Mouse (Mus musculus) heart, adult 8-10 months (tissue): ENCODE measurements around the gene Gabrb1. TPM values are rescaled to one million over a fixed set of nuclear protein-coding genes. Genes with fewer than 3 reads are reported as not detected.

Experiments
- DNase-seq: peaks from one replicate; pipeline ENCODE4 v3.0.0; 2022; ENCODE audit warnings: low spot score
- total RNA-seq, 4 experiments: library from RNA; stranded (reverse); gene quantifications; 2 replicates each; pipeline ENCODE4 v1.2.4; 2022

The Gabrb1 gene
- total RNA-seq, 4 experiments from 2014 or later = 0.05 to 0.19 (median 0.10) TPM

DNA sequence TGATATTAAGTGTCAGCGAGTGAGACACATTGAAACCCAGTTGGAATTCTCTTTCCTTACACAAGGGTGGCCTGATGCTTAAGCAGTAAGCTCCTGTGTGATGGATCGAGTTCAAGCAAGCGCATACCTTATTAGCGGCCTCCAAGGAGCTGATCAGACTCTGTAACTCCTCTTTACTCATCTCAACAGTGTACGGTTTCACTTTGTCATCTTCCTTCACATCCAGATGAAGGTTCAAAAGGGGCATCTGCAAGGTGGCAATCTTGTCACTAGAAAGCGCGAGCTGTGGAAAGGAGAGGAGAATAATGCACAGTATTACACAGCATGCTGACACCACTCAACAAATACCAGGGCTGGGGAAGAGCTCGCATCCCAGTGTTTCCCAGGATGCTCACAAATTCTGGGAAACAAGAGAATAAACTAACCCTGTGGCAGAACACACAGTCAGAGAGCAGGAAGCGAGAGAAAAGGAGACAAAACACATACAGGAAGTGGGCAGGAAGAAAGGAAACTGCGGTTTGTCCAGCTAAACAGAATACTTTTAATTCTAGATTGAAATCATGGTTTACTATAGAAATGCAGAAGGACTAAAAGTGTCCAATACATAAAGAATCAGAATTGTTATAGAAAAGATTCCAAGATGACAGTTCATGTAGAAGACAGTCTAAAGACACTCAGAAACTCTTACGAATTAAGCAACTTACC, 503.0 kb downstream of the Gabrb1 start:
- no peak for DNase-seq

DNA sequence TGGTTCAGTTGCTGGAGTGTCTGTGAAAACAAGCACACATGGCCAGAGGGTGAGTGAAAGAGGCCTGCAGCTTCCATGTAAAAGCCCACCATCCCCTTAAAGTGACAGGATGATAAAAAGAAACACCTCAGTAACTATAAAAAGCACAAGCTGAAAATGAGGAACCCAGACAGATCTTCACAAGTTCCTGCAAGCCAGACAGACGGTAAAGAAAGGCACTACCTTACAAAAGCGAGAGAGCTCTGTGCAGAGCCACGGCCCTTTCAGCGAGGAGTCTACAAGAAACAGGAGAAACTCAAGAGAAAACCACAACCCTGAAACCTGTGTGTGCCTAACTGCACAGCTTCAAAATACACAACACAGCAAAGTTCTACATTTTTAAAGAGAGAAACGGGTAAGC, 504.9 kb downstream of the Gabrb1 start:
- DNase-seq = no peak

DNA sequence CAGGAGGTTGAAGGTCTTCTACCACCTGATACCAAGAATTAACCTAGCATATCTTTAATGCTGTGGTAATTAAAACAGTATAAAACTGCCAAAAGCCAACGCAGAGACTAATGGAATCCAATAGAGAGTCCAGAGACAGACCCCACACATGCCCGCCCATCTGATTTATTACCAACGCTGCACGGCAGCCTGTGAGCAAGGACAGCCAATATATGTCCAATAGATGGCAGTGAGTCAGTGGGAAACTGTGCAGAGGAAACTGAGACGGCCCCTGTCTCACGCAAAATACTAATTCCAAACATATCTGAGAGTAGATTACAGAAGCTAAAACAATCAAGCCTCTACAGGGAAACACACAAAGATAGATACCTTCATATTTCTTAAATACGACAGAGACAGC, 506.5 kb downstream of the Gabrb1 start:
- no peak for DNase-seq

DNA sequence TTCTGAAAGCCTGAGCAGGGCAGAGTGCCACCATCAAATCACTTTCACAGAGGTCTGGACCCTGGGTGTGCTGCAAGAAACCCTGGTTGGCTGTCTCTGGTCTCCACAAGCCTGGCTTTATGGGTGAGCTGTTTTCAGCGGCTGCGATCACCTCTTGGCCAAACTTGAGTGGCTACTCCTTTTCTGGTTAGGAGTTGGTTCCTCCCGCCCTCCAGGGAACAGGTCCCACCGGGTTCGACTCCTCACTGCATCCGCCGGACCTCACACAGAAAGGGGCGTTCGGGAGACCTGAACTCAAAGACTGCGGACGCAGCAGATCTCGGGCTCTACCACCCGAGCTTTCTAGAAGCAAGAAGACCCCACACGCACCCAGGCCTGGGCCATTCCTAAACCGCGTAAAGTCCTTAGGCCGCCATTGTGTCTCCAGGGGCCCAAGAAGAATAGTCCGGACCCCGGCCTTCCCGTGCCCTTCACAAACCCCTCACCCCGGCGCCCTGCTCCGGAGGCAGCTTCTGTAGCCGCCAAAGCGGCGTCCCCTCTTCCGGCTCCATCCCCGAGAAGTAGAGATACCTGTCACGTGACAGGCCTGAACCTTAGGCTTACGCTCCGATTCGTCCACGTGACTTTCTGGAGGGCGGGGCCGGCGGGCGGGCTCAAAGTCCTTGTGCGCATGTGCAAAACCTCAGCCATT, 509.8 kb downstream of the Gabrb1 start, which contains the start of gene Commd8:
Gene Commd8, minus strand, starts transcription at position 596 of the 691 bp plus-strand sequence.
- DNase-seq = peak; percentile 95

DNA sequence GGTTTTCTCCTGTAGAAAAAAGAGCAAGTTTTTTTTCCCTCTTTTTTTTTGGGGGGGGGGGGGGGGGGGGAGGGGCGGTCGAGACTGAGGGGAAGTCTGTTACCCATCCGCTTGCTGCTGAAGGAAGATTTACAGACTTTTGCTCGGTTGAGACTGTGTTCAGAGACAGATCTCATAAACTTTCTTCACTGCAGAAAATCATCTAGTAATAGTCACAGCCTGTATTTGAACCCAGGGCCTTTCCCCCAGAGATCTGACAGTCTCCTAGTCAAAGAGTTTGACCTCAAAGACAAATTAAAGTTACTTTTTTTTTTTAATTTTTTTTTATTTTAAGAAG, 510.3 kb downstream of the Gabrb1 start:
- no peak for DNase-seq

DNA sequence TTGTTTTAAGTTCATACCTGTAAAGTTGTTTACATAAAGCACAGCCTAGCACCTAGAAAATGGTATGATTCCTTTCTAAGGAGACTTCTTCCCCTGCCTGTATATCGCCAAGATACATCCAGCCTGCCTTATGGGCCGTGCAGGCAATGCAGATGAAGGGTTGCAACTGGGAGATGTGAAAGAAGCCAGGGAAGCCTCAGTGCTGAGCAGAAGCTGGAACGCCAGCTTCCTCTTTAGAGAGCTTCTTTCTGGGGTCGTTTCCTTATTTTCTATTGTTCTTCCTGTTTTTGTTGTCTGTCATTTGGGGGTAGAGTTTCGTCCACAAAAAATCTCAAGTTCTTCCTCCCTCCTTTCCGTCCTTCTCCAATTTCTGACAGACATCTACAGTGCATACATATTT, 512.2 kb downstream of the Gabrb1 start:
- no peak for DNase-seq

DNA sequence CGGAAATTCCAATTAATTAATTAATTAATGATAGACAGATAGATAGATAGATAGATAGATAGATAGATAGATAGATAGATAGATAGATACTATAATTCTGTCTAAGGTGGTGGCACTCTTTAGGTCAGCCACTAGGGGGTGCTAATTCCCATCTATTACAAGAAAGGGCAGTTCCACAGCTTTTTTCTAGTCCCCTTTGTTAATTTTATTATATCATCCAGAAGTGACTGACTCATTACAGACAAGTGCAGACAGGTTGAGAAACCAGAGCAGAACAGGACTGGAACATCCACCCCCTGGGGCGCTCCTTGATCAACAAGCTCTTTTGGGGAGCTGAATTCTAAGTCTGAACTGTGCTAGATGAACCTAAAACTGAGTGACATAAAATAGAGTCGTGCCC, 514.8 kb downstream of the Gabrb1 start:
- DNase-seq = peak; percentile 53

DNA sequence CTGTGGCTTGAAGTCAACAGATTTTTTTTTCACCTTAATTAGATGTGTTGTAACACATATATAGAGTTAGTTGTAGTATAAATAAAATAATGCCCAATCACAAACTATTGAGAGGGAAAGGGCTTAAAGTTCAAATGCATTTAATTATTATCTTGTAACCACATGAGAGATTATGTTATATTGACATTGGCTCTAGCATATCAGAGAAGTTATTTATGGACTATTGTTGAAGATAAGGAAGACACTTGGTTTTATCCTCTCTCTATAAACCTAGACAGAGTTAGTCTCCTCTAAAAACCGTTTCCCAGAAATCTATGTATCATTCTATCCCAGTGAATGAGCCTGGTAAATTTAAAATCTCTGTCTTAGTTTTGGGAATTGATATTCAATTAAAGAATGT, 515.6 kb downstream of the Gabrb1 start:
- no peak for DNase-seq

DNA sequence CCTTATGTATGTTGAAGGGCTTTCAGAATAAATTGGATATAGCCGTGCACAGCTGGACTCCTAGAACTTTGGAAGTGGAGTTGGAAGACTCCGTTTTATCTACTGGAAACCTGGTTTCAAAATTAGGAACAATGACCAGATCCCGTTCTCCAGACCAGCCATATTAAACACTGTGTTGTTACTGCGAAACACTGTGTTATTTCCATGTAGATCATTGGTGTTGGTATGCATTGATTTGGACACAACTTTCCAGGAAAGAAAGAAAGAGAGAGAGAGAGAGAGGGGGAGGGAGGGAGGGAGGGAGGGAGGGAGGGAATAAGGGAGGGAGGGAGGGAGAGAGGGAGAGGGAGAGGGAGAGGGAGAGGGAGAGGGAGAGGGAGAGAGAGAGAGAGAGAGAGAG, 517.1 kb downstream of the Gabrb1 start:
- no peak for DNase-seq

DNA sequence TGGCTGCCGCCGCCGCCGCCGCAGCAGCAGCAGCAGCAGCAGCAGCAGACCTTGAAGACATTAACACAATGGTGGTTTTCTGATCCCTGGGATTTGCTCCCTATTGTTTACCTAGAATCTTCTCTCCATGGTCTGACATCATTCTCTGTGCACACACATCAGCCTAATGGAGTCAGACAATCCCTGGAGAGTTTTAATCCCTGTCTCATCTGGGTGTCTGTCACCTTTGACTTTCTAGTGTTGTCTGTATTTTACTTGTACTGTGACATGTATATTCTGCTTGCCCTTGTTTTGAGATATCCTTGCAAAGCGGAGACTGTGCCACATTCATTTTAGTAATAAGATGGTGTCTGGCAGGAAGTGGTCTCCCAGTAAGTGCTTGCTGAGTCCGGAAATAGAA, 517.6 kb downstream of the Gabrb1 start:
- no peak for DNase-seq

DNA sequence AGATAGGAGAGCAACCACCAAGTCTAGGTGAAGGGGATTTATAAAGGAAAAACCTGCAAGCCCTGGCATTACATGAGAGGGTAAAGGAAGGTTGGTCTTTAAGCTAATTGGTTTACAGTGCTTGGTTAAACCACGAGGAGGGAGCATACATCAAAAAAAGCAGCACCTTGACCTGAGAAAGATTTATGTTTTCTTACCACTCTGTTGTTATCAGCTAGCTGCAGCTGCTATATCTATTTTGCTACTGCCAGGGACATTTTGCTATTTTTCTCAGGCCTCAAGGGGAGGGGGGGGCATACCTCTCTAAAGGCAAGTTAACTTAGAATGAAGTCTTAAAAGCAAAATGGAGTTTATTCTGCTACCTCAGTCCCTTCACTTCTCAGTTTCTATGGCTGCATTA, 523.3 kb downstream of the Gabrb1 start:
- no peak for DNase-seq

DNA sequence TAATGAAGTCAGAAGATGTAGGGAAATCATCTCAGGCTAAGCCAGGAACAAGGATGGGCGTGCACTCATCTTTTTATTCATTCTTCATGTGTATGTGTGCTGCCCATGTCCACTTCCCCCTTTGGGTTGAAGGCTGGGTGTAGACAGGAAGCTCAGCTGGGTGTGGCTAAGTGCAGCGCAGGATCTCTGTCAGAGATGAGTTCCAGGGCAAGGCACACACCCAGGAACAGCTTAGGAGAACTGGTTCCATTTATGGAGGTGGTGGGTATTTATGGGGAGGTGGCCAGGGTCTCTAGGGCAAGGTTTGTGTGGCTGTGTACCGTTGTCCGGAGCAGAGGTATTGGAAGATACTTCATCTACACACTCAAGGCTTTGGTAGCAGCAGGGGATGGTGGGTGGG, 524.9 kb downstream of the Gabrb1 start:
- peak; percentile 44 for DNase-seq

DNA sequence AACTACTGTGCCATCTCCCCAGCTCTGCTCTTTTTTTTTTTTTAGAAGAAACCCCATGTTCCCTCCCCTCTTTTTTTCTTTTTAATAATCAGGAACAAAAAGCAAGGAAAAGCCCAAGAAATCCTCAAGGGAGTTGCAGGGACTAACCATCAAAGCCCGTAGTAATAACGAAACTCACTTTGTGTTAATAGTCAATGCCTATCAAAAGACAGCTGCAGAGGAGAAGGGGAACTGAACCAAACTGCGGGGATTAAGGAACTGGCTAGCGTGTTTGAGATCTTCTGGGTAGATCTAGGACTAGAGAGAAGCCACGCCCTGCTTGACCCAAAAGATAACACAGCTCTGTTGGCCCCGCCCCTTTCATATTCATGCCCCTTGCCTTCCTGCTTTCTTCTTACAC, 526.0 kb downstream of the Gabrb1 start:
- DNase-seq = peak; percentile 52

DNA sequence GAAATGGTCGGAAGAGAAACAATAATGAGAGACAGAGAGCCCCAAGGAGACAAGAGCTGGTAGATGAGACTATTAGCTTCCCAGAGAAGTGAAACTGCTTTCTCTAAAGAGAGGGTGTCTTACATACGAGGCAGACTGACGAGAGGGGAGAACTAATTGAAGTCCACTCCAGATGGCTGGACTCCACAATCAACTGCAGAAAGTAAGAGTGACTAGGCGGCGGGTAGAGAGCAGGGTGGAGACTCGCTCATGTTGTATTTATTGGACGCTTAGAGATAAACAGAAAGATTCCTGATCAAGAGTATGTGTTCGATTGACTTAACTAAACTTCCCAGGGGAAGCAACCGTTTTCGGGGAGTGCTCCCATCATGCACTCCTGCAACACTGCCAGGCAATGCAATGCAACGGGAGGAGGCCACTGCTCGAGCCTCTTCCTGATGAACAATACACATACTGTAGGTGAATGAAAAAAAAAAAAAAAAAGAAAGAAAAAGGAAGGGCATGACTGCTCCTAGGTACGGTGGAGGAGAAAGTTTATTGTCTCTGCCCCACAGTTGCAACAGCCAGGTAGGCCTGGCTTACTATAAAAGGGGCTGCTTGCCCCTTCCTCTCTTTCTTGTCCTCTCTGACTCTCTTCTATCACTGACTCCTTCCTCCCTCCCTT, 526.7 kb downstream of the Gabrb1 start:
- DNase-seq = no peak

DNA sequence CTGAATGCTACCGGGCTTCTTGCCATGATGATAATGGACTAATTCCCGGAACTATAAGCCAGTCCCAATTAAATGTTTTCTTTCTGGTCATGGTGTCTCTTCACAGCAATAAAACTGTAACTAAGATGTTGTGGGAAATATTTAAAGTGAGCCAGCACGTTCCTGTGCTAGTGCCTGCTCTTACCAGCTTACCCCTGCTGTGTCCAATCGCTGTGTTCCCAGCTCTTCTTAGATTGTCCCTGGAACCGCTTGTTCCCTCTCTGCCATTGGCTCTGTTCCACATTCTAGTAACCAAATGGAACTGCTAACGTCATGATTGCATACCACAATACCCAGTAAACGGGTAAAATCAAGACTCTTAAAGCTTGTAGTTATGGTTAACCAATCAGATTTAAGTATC, 533.2 kb downstream of the Gabrb1 start:
- DNase-seq = no peak

DNA sequence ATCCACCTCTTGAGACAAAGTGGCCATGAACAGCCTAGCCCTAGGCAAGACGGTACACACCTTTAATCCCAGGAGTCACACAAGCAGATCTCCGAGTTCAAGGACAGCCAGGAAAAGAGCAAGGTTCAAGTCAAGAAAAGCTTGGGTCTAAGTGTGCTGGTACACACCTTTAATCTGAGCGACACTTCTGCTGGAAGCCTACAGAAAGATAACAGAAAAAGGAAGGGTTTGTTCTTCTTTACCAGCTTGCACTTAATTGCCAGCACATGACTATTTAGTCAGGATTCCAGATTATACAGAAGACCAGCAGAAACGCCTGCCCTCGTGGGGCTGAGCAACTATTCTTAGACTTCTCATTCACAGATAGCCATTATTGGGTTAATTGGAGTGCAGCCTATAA, 534.0 kb downstream of the Gabrb1 start:
- DNase-seq = no peak

DNA sequence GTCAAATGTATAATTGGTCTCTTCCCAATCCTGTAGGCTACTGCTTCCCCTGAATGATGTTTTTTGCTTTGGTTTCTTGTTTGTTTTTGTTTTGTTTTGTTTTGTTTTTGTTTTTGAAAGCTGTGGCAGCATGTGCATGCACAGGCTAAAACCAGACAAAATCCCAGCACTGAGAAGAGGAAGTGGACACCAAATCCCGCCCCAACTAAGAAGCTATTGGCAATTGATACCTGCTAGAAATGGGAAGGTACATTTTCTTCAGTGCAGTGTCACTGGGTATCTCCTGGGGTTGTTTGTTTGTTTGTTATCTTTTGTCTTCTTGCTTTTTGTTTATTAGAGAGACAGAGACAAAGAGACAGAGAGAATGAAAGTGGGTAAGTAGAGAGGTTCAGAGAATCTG, 537.5 kb downstream of the Gabrb1 start:
- no peak for DNase-seq

Other genes starting within 250 kb of the Gabrb1 start
- gene Cox7b2, start 109.9 kb upstream of the Gabrb1 start, total RNA-seq = not detected
- gene Gabra4, start 195 bp downstream of the Gabrb1 start, total RNA-seq = under 1 TPM in 2 of 4 experiments, not detected in 2; 0.19 to 0.22 TPM